Mouse (Mus musculus) cerebellum, adult 18-20 months (tissue): ENCODE results near the gene Tomm5.
"Not testable (repeated sequence)": the region's sequence is repeated elsewhere in the genome, so short reads cannot be mapped to it uniquely, and the experiment has no call there.

ENCODE experiments used
- DNase-seq, 2 experiments: peaks; one replicate each; pipeline ENCODE4 v3.0.0; 2021

Gene Tomm5

DNA sequence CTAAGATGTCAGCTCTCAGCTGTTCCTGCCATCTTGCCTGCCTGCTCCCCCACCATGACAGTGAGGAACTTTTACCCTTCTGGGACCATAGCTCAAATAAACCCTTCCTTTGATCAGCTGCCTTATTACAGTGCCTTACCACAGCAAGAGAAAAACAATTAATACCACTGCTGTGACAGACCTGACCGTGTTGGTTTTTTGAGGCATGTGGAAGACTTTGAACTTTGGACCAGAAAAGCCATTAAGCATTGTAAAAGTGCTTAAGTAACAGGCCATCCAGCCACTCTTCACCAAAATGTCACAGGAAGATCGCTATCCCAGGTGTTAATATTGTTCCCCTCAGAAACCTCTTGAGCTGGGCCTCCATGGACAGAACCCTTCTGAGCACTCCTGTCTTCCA is 43.3 kb downstream of the Tomm5 start:
- no peak for DNase-seq

DNA sequence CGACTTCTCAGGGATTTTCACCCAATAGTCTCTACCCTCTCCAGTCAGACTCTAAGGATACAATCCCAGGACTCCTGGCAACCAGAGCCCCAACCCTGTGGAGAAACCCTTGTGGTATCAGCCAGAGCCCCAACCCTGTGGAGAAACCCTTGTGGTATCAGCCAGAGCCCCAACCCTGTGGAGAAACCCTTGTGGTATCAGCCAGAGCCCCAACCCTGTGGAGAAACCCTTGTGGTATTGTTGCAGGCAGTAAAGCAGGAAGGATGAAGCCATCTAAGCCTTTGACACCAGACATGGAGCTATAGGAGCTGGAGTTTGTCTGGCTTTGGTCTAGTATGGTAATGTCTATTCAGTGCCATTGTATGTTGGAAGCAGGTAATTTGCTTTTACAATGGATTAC is 44.1 kb downstream of the Tomm5 start:
- DNase-seq = not testable (repeated sequence)

DNA sequence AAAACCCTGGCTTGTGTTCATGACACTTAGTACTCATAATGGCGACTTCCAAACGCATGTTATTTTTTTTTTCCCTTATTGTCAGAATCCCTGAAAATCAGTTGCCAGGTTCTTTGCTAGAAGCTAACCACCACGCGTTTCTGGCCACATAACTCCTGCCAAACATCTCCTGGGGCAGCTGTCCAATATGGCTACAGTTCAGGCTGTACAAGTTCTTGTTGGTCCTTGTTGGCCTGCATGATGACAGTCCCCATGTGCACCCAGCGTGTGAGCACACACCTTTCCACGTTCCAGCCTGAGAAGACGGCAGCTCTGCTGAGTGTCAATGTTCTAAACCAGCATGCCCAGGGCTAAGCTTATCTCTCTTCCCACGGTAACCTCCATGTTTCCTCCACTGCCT is 52.5 kb downstream of the Tomm5 start:
- DNase-seq = peak; percentile 39 to 40
